ENCODE assay signal across 8 mouse cellular contexts in the genomic region with DNA sequence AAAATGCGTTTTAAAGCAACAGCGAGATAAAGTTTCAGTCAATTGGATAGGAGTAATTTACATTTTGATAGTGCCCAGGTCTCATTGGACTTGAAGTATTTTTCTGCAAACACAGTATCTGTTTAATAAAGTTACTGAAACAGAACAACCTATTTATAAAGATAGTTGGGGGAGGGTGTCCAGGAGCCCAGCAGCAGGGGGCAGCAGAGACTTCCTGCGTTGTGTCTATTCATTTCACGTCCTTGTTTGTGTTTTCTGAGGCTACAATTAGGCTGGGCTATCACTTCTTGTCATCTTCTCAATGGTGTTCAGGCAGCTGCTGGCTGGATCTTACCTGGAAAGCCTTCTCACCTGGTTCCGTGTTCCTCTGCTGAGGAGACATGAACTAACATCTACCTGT. TPM values are rescaled to one million over a fixed set of nuclear protein-coding genes. Genes with fewer than 3 reads are reported as not detected.
DNase-seq lines count a peak whose midpoint lies in the region; ATAC-seq and TF ChIP-seq lines count a peak whose summit lies in the region.
"Had no signal": no experiment of that assay in that cellular context is flagged by ENCODE, and none has a peak within 500 bp of the region (broad histone marks: within the 10 kb centered on the region; RNA-seq: fewer than 3 reads in every experiment).

No protein-coding gene starts in this region.

- H3K9ac ChIP-seq in liver, embryonic 12.5 days, result no peak overlapping the region
- no peak overlapping the region for H3K9ac ChIP-seq in hindbrain, postnatal 0 days (replicated peaks; ENCODE audit: low read length)
- H3K9ac ChIP-seq in liver, postnatal 0 days (replicated peaks), result no peak overlapping the region
- H3K9ac ChIP-seq: midbrain, embryonic 12.5 days had no signal

- H3K4me1 ChIP-seq in liver, embryonic 12.5 days, result no peaks in the 10 kb centered on the region
- H3K4me1 ChIP-seq in cortical plate, adult 2 months (ENCODE audit: control insufficient read depth, insufficient read depth, low read length), result no peaks in the 10 kb centered on the region
- H3K4me1 ChIP-seq in hindbrain, postnatal 0 days (ENCODE audit: insufficient read depth, low read length), result no peaks in the 10 kb centered on the region
- no peaks in the 10 kb centered on the region for H3K4me1 ChIP-seq in liver, postnatal 0 days (ENCODE audit: insufficient read depth)
- H3K4me1 ChIP-seq in small intestine, adult 2 months (ENCODE audit: control insufficient read depth, insufficient read depth, insufficient read length, low read length), result no peaks in the 10 kb centered on the region
- H3K4me1 ChIP-seq: midbrain, embryonic 12.5 days had no signal

- no peak for TF ChIP-seq EP300 in liver, postnatal 0 days (IDR thresholded peaks at IDR 0.05; ENCODE audit: low read depth)

- TF ChIP-seq CTCF in cortical plate, adult 2 months (IDR thresholded peaks at IDR 0.05; ENCODE audit: extremely low read depth, insufficient read depth, low read length), result peak; percentile 70
- TF ChIP-seq CTCF in hindbrain, postnatal 0 days (IDR thresholded peaks at IDR 0.05; ENCODE audit: low read depth), result peak; percentile 73
- peak; percentile 66 for TF ChIP-seq CTCF in liver, postnatal 0 days (IDR thresholded peaks at IDR 0.05; ENCODE audit: low read depth)
- TF ChIP-seq CTCF in small intestine, adult 2 months (IDR thresholded peaks at IDR 0.05; ENCODE audit: extremely low read depth, insufficient read length, insufficient replicate concordance, low read depth, low read length), result peak; percentile 65; the same call in 1 of the 2 replicates

- H3K9me3 ChIP-seq in liver, embryonic 12.5 days (replicated peaks), result no peaks in the 10 kb centered on the region
- no peaks in the 10 kb centered on the region for H3K9me3 ChIP-seq in hindbrain, postnatal 0 days (ENCODE audit: low read length)
- H3K9me3 ChIP-seq in liver, postnatal 0 days (ENCODE audit: low read length), result no peaks in the 10 kb centered on the region
- H3K9me3 ChIP-seq: midbrain, embryonic 12.5 days had no signal

- no peaks in the 10 kb centered on the region for H3K27me3 ChIP-seq in liver, embryonic 12.5 days (replicated peaks)
- H3K27me3 ChIP-seq in hindbrain, postnatal 0 days (ENCODE audit: insufficient read depth, low read length), result no peaks in the 10 kb centered on the region
- no peaks in the 10 kb centered on the region for H3K27me3 ChIP-seq in liver, postnatal 0 days (ENCODE audit: insufficient read depth, low read length)
- H3K27me3 ChIP-seq in small intestine, adult 2 months (ENCODE audit: control insufficient read depth, insufficient read depth, low read length), result no peaks in the 10 kb centered on the region
- H3K27me3 ChIP-seq: midbrain, embryonic 12.5 days had no signal

- H3K36me3 ChIP-seq in liver, embryonic 12.5 days, result no peaks in the 10 kb centered on the region
- H3K36me3 ChIP-seq in hindbrain, postnatal 0 days (ENCODE audit: insufficient read depth, low read length), result no peaks in the 10 kb centered on the region
- no peaks in the 10 kb centered on the region for H3K36me3 ChIP-seq in liver, postnatal 0 days (replicated peaks; ENCODE audit: insufficient read depth, low read length)
- no peaks in the 10 kb centered on the region for H3K36me3 ChIP-seq in small intestine, adult 2 months (ENCODE audit: control insufficient read depth, insufficient read depth, low read length)
- H3K36me3 ChIP-seq: midbrain, embryonic 12.5 days had no signal

- H3K27ac ChIP-seq in liver, embryonic 12.5 days, result no peak overlapping the region
- H3K27ac ChIP-seq in cortical plate, adult 2 months (ENCODE audit: insufficient read depth, low read length), result no peak overlapping the region
- H3K27ac ChIP-seq in hindbrain, postnatal 0 days, result no peak overlapping the region
- no peak overlapping the region for H3K27ac ChIP-seq in liver, postnatal 0 days (ENCODE audit: low read depth)
- H3K27ac ChIP-seq in small intestine, adult 2 months (ENCODE audit: insufficient read depth, low read depth, low read length), result no peak overlapping the region
- H3K27ac ChIP-seq: midbrain, embryonic 12.5 days had no signal

- DNase-seq in liver, result peak; percentile 37
- peak; percentile 29 for DNase-seq in MN1 (ENCODE audit: low spot score)
- peak; percentile 66 for DNase-seq in hindbrain, postnatal 0 days (ENCODE audit: low spot score)
- DNase-seq in liver, postnatal 0 days, result peak; percentile 36

- 43% methylated on average over 5 of the region's 5 CpGs for WGBS in liver, embryonic 12.5 days (ENCODE audit: insufficient replicate concordance)
- 54% methylated on average over 5 of the region's 5 CpGs for WGBS in hindbrain, postnatal 0 days
- 48% methylated on average over 5 of the region's 5 CpGs for WGBS in liver, postnatal 0 days (ENCODE audit: insufficient replicate concordance)
- 50% methylated on average over 5 of the region's 5 CpGs for WGBS in small intestine, adult 2 months

- TF ChIP-seq POLR2A in cortical plate, adult 2 months (IDR thresholded peaks at IDR 0.05; ENCODE audit: extremely low read depth, insufficient read depth, low read length), result no peak
- TF ChIP-seq POLR2A in small intestine, adult 2 months (IDR thresholded peaks at IDR 0.05; ENCODE audit: low read depth, low read length), result no peak

- no peak overlapping the region for H3K4me3 ChIP-seq in liver, embryonic 12.5 days
- H3K4me3 ChIP-seq in cortical plate, adult 2 months (ENCODE audit: insufficient read depth, low read length), result no peak overlapping the region
- H3K4me3 ChIP-seq in hindbrain, postnatal 0 days (ENCODE audit: low read length), result no peak overlapping the region
- H3K4me3 ChIP-seq in liver, postnatal 0 days (ENCODE audit: low read depth, low read length), result no peak overlapping the region
- no peak overlapping the region for H3K4me3 ChIP-seq in small intestine, adult 2 months (ENCODE audit: low read depth, low read length)
- H3K4me3 ChIP-seq: midbrain, embryonic 12.5 days had no signal

- H3K4me2 ChIP-seq in liver, embryonic 12.5 days, result no peak overlapping the region
- H3K4me2 ChIP-seq in hindbrain, postnatal 0 days (ENCODE audit: low read depth, low read length), result no peak overlapping the region
- H3K4me2 ChIP-seq in liver, postnatal 0 days (ENCODE audit: low read depth, low read length), result no peak overlapping the region
- H3K4me2 ChIP-seq: midbrain, embryonic 12.5 days had no signal

- no peak for ATAC-seq in liver, embryonic 12.5 days
- ATAC-seq in hindbrain, postnatal 0 days, result 0 out of 2 replicates have a peak, but pooled peaks have one; percentile 40
- ATAC-seq in liver, postnatal 0 days, result no peak

RNA-seq across cellular contexts. Expression of gene Aox3, which starts 43.8 kb away (rescaled TPM):
- 0.02 TPM in 1 of 2 replicates, not detected in the other for polyA plus RNA-seq in liver, embryonic 12.5 days (2016; fragmentation: Nextera tagmentation; extraction: Ambion mirVana)
- 1.2 and 1.4 TPM in 2 replicates for polyA plus RNA-seq in cortical plate, adult 2 months (2012; rRNA removed)
- 0.78 and 2.0 TPM in 2 replicates for total RNA-seq in hindbrain, postnatal 0 days (2014; rRNA removed)
- polyA plus RNA-seq in hindbrain, postnatal 0 days (2015; fragmentation: Nextera tagmentation; extraction: Ambion mirVana), result 0.78 and 1.1 TPM in 2 replicates
- 14.3 and 16.9 TPM in 2 replicates for polyA plus RNA-seq in liver, postnatal 0 days (2015; fragmentation: Nextera tagmentation; extraction: Ambion mirVana)
- polyA plus RNA-seq in small intestine, adult 2 months (2012; rRNA removed), result 0.03 TPM in 1 of 2 replicates, not detected in the other

RNA-seq across cellular contexts. Expression of gene Aox4, which starts 53.5 kb away (rescaled TPM):
- polyA plus RNA-seq in liver, embryonic 12.5 days (2016; fragmentation: Nextera tagmentation; extraction: Ambion mirVana), result 0.82 and 0.85 TPM in 2 replicates
- 1.0 and 1.1 TPM in 2 replicates for polyA plus RNA-seq in cortical plate, adult 2 months (2012; rRNA removed)
- total RNA-seq in hindbrain, postnatal 0 days (2014; rRNA removed), result 0.21 and 0.25 TPM in 2 replicates
- polyA plus RNA-seq in hindbrain, postnatal 0 days (2015; fragmentation: Nextera tagmentation; extraction: Ambion mirVana), result 0.28 and 0.40 TPM in 2 replicates
- not detected in 2 replicates for polyA plus RNA-seq in liver, postnatal 0 days (2015; fragmentation: Nextera tagmentation; extraction: Ambion mirVana)
- 0.03 TPM in 1 of 2 replicates, not detected in the other for polyA plus RNA-seq in small intestine, adult 2 months (2012; rRNA removed)
- polyA plus RNA-seq: midbrain, embryonic 12.5 days had no signal
